ENCODE assay signal across 25 mouse cellular contexts in the genomic region with DNA sequence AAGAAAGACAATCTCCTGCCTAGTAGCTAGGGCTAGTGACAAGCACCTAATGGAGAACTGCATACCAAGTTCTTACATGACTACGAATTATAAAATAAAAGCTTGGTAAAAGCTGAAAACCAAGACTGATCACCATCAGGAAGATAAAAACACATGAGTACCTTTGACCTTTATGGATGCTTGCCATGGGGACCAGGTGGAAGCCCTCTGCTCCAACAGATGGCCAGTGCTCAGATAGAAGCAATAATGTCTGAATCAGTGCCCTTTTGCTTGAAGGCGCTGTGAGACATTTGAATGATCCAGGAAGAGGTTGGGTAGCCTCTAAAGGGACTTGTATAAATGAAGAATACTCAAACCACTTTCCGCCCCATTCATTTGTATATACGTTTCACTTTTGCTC.
"Had no signal": no experiment of that assay in that cellular context is flagged by ENCODE, and none has a peak within 500 bp of the region (broad histone marks: within the 10 kb centered on the region; RNA-seq: fewer than 3 reads in every experiment).

No protein-coding gene starts in this region.

- H3K36me3 ChIP-seq: heart, embryonic 13.5 days; heart, embryonic 15.5 days; kidney, embryonic 15.5 days; limb, embryonic 13.5 days; limb, embryonic 15.5 days; liver, embryonic 12.5 days had no signal

- H3K27ac ChIP-seq: heart, adult 2 months; heart, embryonic 13.5 days; heart, embryonic 15.5 days; hindbrain, embryonic 14.5 days; kidney, embryonic 15.5 days; kidney, postnatal 0 days; limb, embryonic 13.5 days; limb, embryonic 15.5 days; liver, embryonic 12.5 days; liver, embryonic 14.5 days had no signal

- H3K4me1 ChIP-seq: heart, embryonic 13.5 days; heart, embryonic 15.5 days; kidney, embryonic 15.5 days; limb, embryonic 13.5 days; limb, embryonic 15.5 days; liver, embryonic 12.5 days had no signal

- H3K4me3 ChIP-seq: heart, adult 2 months; heart, embryonic 13.5 days; heart, embryonic 15.5 days; kidney, embryonic 15.5 days; limb, embryonic 13.5 days; limb, embryonic 15.5 days; liver, embryonic 12.5 days had no signal

- H3K27me3 ChIP-seq: heart, embryonic 13.5 days; heart, embryonic 15.5 days; kidney, embryonic 15.5 days; limb, embryonic 13.5 days; limb, embryonic 15.5 days; liver, embryonic 12.5 days had no signal

- H3K4me2 ChIP-seq: heart, embryonic 11.5 days; heart, embryonic 13.5 days; heart, embryonic 15.5 days; hindbrain, embryonic 14.5 days; kidney, embryonic 15.5 days; limb, embryonic 13.5 days; limb, embryonic 15.5 days; liver, embryonic 12.5 days had no signal

- H3K9ac ChIP-seq: heart, embryonic 13.5 days; heart, embryonic 15.5 days; hindbrain, embryonic 14.5 days; kidney, embryonic 15.5 days; limb, embryonic 13.5 days; limb, embryonic 15.5 days; liver, embryonic 12.5 days; liver, embryonic 14.5 days had no signal

- ATAC-seq: hindbrain, embryonic 16.5 days; intestine, embryonic 16.5 days; liver, embryonic 12.5 days had no signal

- H3K9me3 ChIP-seq: heart, embryonic 13.5 days; heart, embryonic 15.5 days; kidney, embryonic 15.5 days; limb, embryonic 13.5 days; limb, embryonic 15.5 days had no signal

- DNase-seq: gastrocnemius, postnatal 14 days; gastrocnemius, postnatal 36 days; heart, adult 11 months; heart, adult 2 months; heart, postnatal 14 days; heart, postnatal 36 days; kidney, adult 11 months; kidney, adult 2 months; kidney, adult 9 months; kidney, postnatal 14 days; kidney, postnatal 36 days; layer of hippocampus, adult 9-11 months; layer of hippocampus, postnatal 36 days had no signal
